Mouse (Mus musculus) C2C12 (cell line): Measurements from ENCODE around the gene Rtn1. TPM values are rescaled to one million over a fixed set of nuclear protein-coding genes. Genes with fewer than 3 reads are reported as not detected.

Experiments used
- H3K27me3 ChIP-seq: one replicate; pipeline ENCODE4 v1.6.1; 2011; ENCODE audit not compliant: control insufficient read depth, insufficient read depth, insufficient read length
- H3K36me3 ChIP-seq: one replicate; pipeline ENCODE4 v1.6.1; 2011; ENCODE audit not compliant: control insufficient read depth, insufficient read depth
- H3K4me3 ChIP-seq: one replicate; pipeline ENCODE4 v1.5.1; 2011; ENCODE audit warnings: mild to moderate bottlenecking, control low read depth; ENCODE audit not compliant: poor library complexity, insufficient read depth, severe bottlenecking
- H3K79me2 ChIP-seq: one replicate; pipeline ENCODE4 v1.6.1; 2011; ENCODE audit not compliant: control insufficient read depth, insufficient read depth
- H3K79me3 ChIP-seq: one replicate; pipeline ENCODE4 v1.6.1; 2011; ENCODE audit warnings: low read depth, control low read depth
- H3ac ChIP-seq: one replicate; pipeline ENCODE3; 2011; ENCODE audit warnings: low read depth; ENCODE audit not compliant: control insufficient read depth, insufficient read length
- CEBPB ChIP-seq: IDR thresholded peaks from one replicate; pipeline ENCODE4 v1.6.1; 2011; ENCODE audit warnings: low read depth, mild to moderate bottlenecking, control low read depth, moderate library complexity
- CTCF ChIP-seq: IDR thresholded peaks from one replicate; pipeline ENCODE4 v1.5.1; 2011; ENCODE audit not compliant: control insufficient read depth, insufficient read depth, insufficient read length
- FOSL1 ChIP-seq: IDR thresholded peaks from one replicate; pipeline ENCODE4 v1.8.0; 2011; ENCODE audit warnings: mild to moderate bottlenecking, low read length; ENCODE audit not compliant: poor library complexity, insufficient read depth, severe bottlenecking
- MAX ChIP-seq: IDR thresholded peaks from one replicate; pipeline ENCODE4 v1.6.1; 2011; ENCODE audit warnings: mild to moderate bottlenecking, control low read depth
- MYOD1 ChIP-seq: IDR thresholded peaks from one replicate; pipeline ENCODE4 v1.6.1; 2011; ENCODE audit warnings: low read depth; ENCODE audit not compliant: control insufficient read depth, insufficient read length
- MYOG ChIP-seq: IDR thresholded peaks from one replicate; pipeline ENCODE4 v1.6.1; 2011; ENCODE audit not compliant: control insufficient read depth, insufficient read length; ENCODE audit errors: extremely low read depth
- USF1 ChIP-seq: IDR thresholded peaks from one replicate; pipeline ENCODE4 v1.6.1; 2011; ENCODE audit warnings: low read depth, mild to moderate bottlenecking, control low read depth, moderate library complexity
- polyA plus RNA-seq: library from polyadenylated mRNA; unstranded; fragments of >200 nt; fragmentation: generic; extraction: Trizol; gene quantifications from one replicate; pipeline ENCODE4 v1.2.1, GENCODE M21; 2012; ENCODE audit warnings: missing spikeins

The Rtn1 gene
- polyA plus RNA-seq, 1 experiment: not detected

- H3K79me2 ChIP-seq: no peaks in the 10 kb centered on the region
- no peaks in the 10 kb centered on the region for H3K36me3 ChIP-seq
- H3K4me3 ChIP-seq: no peak overlapping the region
- TF ChIP-seq USF1: no peak
- TF ChIP-seq MYOG: no peak
- no peak for TF ChIP-seq MAX
- TF ChIP-seq CEBPB: no peak
- TF ChIP-seq FOSL1: no peak
- no peak for TF ChIP-seq CTCF
- TF ChIP-seq MYOD1: no peak
- no peaks in the 10 kb centered on the region for H3K27me3 ChIP-seq
- no peaks in the 10 kb centered on the region for H3K79me3 ChIP-seq
- H3ac ChIP-seq: no peak overlapping the region
Observed at GRCm38 (mm10) chr12:72433241-72433865, 24.5 kb upstream of the Rtn1 start.

GRCm38 (mm10) chr12:72432209-72432608 lies 23.4 kb upstream of the Rtn1 start:
- no peak for TF ChIP-seq MYOD1
- no peak for TF ChIP-seq CEBPB
- TF ChIP-seq USF1: no peak
- no peak for TF ChIP-seq FOSL1
- H3ac ChIP-seq: no peak overlapping the region
- no peaks in the 10 kb centered on the region for H3K27me3 ChIP-seq
- no peaks in the 10 kb centered on the region for H3K79me2 ChIP-seq
- H3K36me3 ChIP-seq: no peaks in the 10 kb centered on the region
- H3K4me3 ChIP-seq: no peak overlapping the region
- H3K79me3 ChIP-seq: no peaks in the 10 kb centered on the region

- no peak overlapping the region for H3ac ChIP-seq
- H3K79me3 ChIP-seq: no peaks in the 10 kb centered on the region
- H3K27me3 ChIP-seq: no peaks in the 10 kb centered on the region
- no peaks in the 10 kb centered on the region for H3K79me2 ChIP-seq
- no peaks in the 10 kb centered on the region for H3K36me3 ChIP-seq
- H3K4me3 ChIP-seq: no peak overlapping the region
- TF ChIP-seq FOSL1: no peak
- TF ChIP-seq USF1: no peak
- TF ChIP-seq CTCF: no peak
- no peak for TF ChIP-seq MAX
- no peak for TF ChIP-seq CEBPB
- TF ChIP-seq MYOG: no peak
- TF ChIP-seq MYOD1: no peak
Observed at GRCm38 (mm10) chr12:72427722-72428126, 18.9 kb upstream of the Rtn1 start.

GRCm38 (mm10) chr12:72422681-72423080 lies 13.8 kb upstream of the Rtn1 start:
- H3K79me2 ChIP-seq: no peaks in the 10 kb centered on the region
- no peaks in the 10 kb centered on the region for H3K36me3 ChIP-seq
- H3K79me3 ChIP-seq: no peaks in the 10 kb centered on the region
- TF ChIP-seq CTCF: no peak
- TF ChIP-seq CEBPB: no peak
- no peak for TF ChIP-seq USF1
- no peak for TF ChIP-seq MYOD1
- TF ChIP-seq MYOG: no peak
- TF ChIP-seq MAX: no peak
- no peak for TF ChIP-seq FOSL1
- no peak overlapping the region for H3K4me3 ChIP-seq
- no peak overlapping the region for H3ac ChIP-seq
- H3K27me3 ChIP-seq: no peaks in the 10 kb centered on the region

DNA sequence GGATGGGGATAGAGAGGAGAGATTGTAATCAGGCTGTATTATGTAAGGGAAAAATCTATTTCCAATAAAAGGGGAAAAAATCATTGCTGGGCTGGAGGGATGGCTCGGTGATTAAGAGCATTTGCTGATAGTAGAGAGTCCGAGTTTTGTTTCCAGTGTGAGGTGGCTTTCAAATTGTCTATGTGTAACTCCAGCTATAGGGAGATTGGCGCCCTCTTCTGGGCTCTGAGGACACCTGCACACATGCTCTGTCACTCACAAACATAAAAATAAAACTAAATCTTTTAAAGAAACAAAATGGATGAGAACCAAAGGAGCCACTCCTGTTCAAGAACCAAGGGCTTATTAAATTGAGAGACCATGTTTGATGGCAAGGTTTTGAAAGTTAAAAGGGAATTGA lies 8.9 kb upstream of the Rtn1 start:
- Histone ChIP-seq H3K36me3 (no peaks in the 10 kb centered on the region), H3ac (no peak overlapping the region), H3K27me3 (no peaks in the 10 kb centered on the region), H3K4me3 (no peak overlapping the region), H3K79me3 (no peaks in the 10 kb centered on the region), H3K79me2 (no peaks in the 10 kb centered on the region)
- TF ChIP-seq CTCF (no peak), MYOD1 (no peak), MYOG (no peak), CEBPB (no peak), USF1 (no peak), FOSL1 (no peak), MAX (no peak)

- Histone ChIP-seq H3K4me3 (no peak overlapping the region), H3ac (no peak overlapping the region), H3K79me2 (no peaks in the 10 kb centered on the region), H3K27me3 (peaks cover 24% of the 10 kb centered on the region), H3K79me3 (no peaks in the 10 kb centered on the region), H3K36me3 (no peaks in the 10 kb centered on the region)
- TF ChIP-seq CTCF: no peak
- no peak for TF ChIP-seq CEBPB
- TF ChIP-seq MYOG: no peak
- TF ChIP-seq USF1: no peak
- TF ChIP-seq FOSL1: no peak
- no peak for TF ChIP-seq MAX
Observed at GRCm38 (mm10) chr12:72408111-72408891, 553 bp downstream of the Rtn1 start.
